9 mouse cellular contexts compared by ENCODE assay signal in the genomic region with DNA sequence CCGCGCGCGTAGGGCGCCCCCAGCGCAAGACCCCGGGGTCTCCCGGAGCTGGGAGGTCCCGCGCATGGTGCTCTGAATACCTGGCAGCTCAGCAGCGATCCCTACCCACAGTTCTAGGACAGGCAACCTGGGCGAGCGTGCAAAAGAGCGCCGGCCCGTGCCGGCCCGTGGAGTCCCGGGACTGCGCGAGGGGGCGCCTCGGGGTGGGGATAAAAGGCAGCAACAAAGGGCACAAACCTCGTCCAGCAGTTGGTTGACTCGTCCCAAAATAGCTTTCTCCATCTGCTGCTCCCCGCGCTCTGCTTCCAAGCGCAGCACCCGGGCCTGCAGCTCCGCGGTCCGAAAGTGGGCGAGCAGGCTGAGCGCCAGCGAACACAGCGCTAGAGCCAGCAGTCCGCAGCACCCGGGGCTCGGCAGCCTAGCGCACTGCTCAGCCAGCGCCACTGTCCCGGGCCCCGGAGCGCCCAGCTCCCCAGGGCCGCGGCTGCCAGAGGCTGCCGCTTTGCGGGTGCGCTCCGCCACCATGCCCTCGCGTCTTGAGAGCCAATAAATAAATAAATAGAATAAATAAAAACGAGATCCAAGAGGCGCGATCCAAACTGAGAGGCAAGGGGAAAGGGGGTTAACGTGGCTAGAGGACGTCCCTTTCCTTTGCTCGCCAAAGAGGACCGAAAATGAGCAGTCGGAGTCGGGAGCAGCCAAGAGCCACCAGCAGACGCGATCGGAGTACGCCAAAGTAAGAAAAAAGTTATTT. TPM values are rescaled to one million over a fixed set of nuclear protein-coding genes. Genes with fewer than 3 reads are reported as not detected.
A peak's percentile ranks its signal among the peaks of the same experiment; 100 is the strongest.
DNase-seq lines count a peak whose midpoint lies in the region; ATAC-seq and TF ChIP-seq lines count a peak whose summit lies in the region.
"Had no signal": no experiment of that assay in that cellular context is flagged by ENCODE, and none has a peak within 500 bp of the region (broad histone marks: within the 10 kb centered on the region; RNA-seq: fewer than 3 reads in every experiment).

No protein-coding gene starts in this region.

- peaks cover 3% of the 10 kb centered on the region; the same call in 1 of the 2 replicates for H3K36me3 ChIP-seq in heart, embryonic 10.5 days
- no peaks in the 10 kb centered on the region for H3K36me3 ChIP-seq in forebrain, postnatal 0 days (ENCODE audit: insufficient read depth)
- no peaks in the 10 kb centered on the region for H3K36me3 ChIP-seq in intestine, postnatal 0 days (ENCODE audit: control insufficient read depth, insufficient read depth)
- no peaks in the 10 kb centered on the region for H3K36me3 ChIP-seq in liver, embryonic 14.5 days (replicated peaks; ENCODE audit: control insufficient read depth, insufficient read depth, low read depth)
- H3K36me3 ChIP-seq: G1E had no signal

- no peaks in the 10 kb centered on the region for H3K9me3 ChIP-seq in heart, embryonic 10.5 days
- no peaks in the 10 kb centered on the region for H3K9me3 ChIP-seq in forebrain, postnatal 0 days (ENCODE audit: low read length)
- H3K9me3 ChIP-seq in intestine, postnatal 0 days (ENCODE audit: control insufficient read depth): no peaks in the 10 kb centered on the region
- no peaks in the 10 kb centered on the region for H3K9me3 ChIP-seq in liver, embryonic 14.5 days (ENCODE audit: control insufficient read depth, low read length)
- H3K9me3 ChIP-seq: G1E had no signal

- no peak for TF ChIP-seq EP300 in liver, embryonic 14.5 days (IDR thresholded peaks at IDR 0.05; ENCODE audit: low read depth)

- peaks cover 57% of the 10 kb centered on the region for H3K4me1 ChIP-seq in heart, embryonic 10.5 days
- H3K4me1 ChIP-seq in forebrain, postnatal 0 days (ENCODE audit: insufficient read depth): no peaks in the 10 kb centered on the region
- H3K4me1 ChIP-seq in intestine, postnatal 0 days (replicated peaks; ENCODE audit: control insufficient read depth, insufficient read depth, low read length): no peaks in the 10 kb centered on the region
- H3K4me1 ChIP-seq in liver, embryonic 14.5 days (replicated peaks; ENCODE audit: control insufficient read depth in 2 of 2, insufficient read depth in 2 of 2, low read length in 1 of 2): no peaks in the 10 kb centered on the region

- H3K9ac ChIP-seq in forebrain, postnatal 0 days: peak overlapping the region; percentile 18; the same call in 1 of the 2 replicates
- peak overlapping the region; percentile 22; the same call in 1 of the 2 replicates for H3K9ac ChIP-seq in intestine, postnatal 0 days (ENCODE audit: low read depth, low read length)
- H3K9ac ChIP-seq in liver, embryonic 14.5 days (replicated peaks): no peak overlapping the region

- H3K27me3 ChIP-seq in heart, embryonic 10.5 days (ENCODE audit: insufficient read depth, poor library complexity, severe bottlenecking): peaks cover 43% of the 10 kb centered on the region
- H3K27me3 ChIP-seq in forebrain, postnatal 0 days (ENCODE audit: insufficient read depth, low read length): peaks cover 51% of the 10 kb centered on the region
- peaks cover 48% of the 10 kb centered on the region for H3K27me3 ChIP-seq in intestine, postnatal 0 days (replicated peaks; ENCODE audit: control insufficient read depth, insufficient read depth, low read length)
- H3K27me3 ChIP-seq in liver, embryonic 14.5 days (ENCODE audit: control insufficient read depth, insufficient read depth, low read length): peaks cover 40% of the 10 kb centered on the region

- WGBS in heart, embryonic 10.5 days: under 1% methylated on average over 65 of the region's 65 CpGs
- 1% methylated on average over 65 of the region's 65 CpGs for WGBS in forebrain, postnatal 0 days
- WGBS in intestine, postnatal 0 days: under 1% methylated on average over 65 of the region's 65 CpGs
- WGBS in liver, embryonic 14.5 days (ENCODE audit: insufficient replicate concordance): under 1% methylated on average over 65 of the region's 65 CpGs

- peak overlapping the region; percentile 63 for H3K4me3 ChIP-seq in heart, embryonic 10.5 days
- H3K4me3 ChIP-seq in forebrain, postnatal 0 days (ENCODE audit: low read depth, low read length): peak overlapping the region; percentile 35
- H3K4me3 ChIP-seq in intestine, postnatal 0 days (ENCODE audit: low read depth, low read length): peak overlapping the region; percentile 47
- peak overlapping the region; percentile 1 to 31; a peak in 3 of 4 replicates for H3K4me3 ChIP-seq in liver, embryonic 14.5 days (ENCODE audit: insufficient read depth in 1 of 2, low read depth in 2 of 2, low read length in 2 of 2)

- ATAC-seq in forebrain, postnatal 0 days: peak; percentile 39; the same call in 1 of the 2 replicates
- no peak for ATAC-seq in intestine, postnatal 0 days
- no peak for ATAC-seq in liver, embryonic 14.5 days (ENCODE audit: insufficient read depth)
- no peak for ATAC-seq in inflammation-experienced regulatory T-cells, adult 6 months

- no peak for TF ChIP-seq CTCF in forebrain, postnatal 0 days (IDR thresholded peaks at IDR 0.05; ENCODE audit: low read depth)
- peak; percentile 36 for TF ChIP-seq CTCF in intestine, postnatal 0 days (IDR thresholded peaks at IDR 0.05; ENCODE audit: low read depth)
- no peak for TF ChIP-seq CTCF in liver, embryonic 14.5 days (IDR thresholded peaks at IDR 0.05; ENCODE audit: low read depth)

- peak; percentile 84 for DNase-seq in heart, embryonic 10.5 days (ENCODE audit: low spot score)
- no peak for DNase-seq in heart, adult 8-10 months (ENCODE audit: low spot score)
- peak; percentile 62 for DNase-seq in adrenal gland, postnatal 25 days
- peak; percentile 33 for DNase-seq in forebrain, postnatal 0 days
- no peak for DNase-seq in liver, embryonic 14.5 days (ENCODE audit: low read depth in 3 of 3, low spot score in 3 of 3)
- peak; percentile 19 for DNase-seq in ovary, postnatal 14 days (ENCODE audit: low spot score)

- H3K4me2 ChIP-seq in forebrain, postnatal 0 days (ENCODE audit: low read depth): peak overlapping the region; percentile 62
- H3K4me2 ChIP-seq in intestine, postnatal 0 days (replicated peaks; ENCODE audit: low read depth): peak overlapping the region; percentile 69
- peak overlapping the region; percentile 45 for H3K4me2 ChIP-seq in liver, embryonic 14.5 days (ENCODE audit: low read depth)

- H3K27ac ChIP-seq in heart, embryonic 10.5 days: peak overlapping the region; percentile 84
- no peak overlapping the region for H3K27ac ChIP-seq in forebrain, postnatal 0 days (ENCODE audit: low read depth, low read length)
- no peak overlapping the region for H3K27ac ChIP-seq in intestine, postnatal 0 days (ENCODE audit: low read depth, low read length)
- no peak overlapping the region for H3K27ac ChIP-seq in liver, embryonic 14.5 days

RNA-seq across cellular contexts. Expression of a gene that starts 0.6 kb away (rescaled TPM):
- 12.3 and 17.7 TPM in 2 replicates for polyA plus RNA-seq in heart, embryonic 10.5 days (2016; fragmentation: Nextera tagmentation; extraction: Ambion mirVana)
- under 1 TPM; 0.49 to 0.72 (median 0.57) TPM for total RNA-seq in heart, adult 8-10 months (2022)
- total RNA-seq in adrenal gland, postnatal 25 days (2021): 5.2 and 6.1 TPM in 2 replicates
- 2.4 and 3.7 TPM in 2 replicates for total RNA-seq in forebrain, postnatal 0 days (2014; rRNA removed)
- polyA plus RNA-seq in forebrain, postnatal 0 days (2015; fragmentation: Nextera tagmentation; extraction: Ambion mirVana): 1.1 and 1.6 TPM in 2 replicates
- polyA plus RNA-seq in intestine, postnatal 0 days (2015; fragmentation: Nextera tagmentation; extraction: Ambion mirVana): 5.4 and 5.7 TPM in 2 replicates
- polyA plus RNA-seq in liver, embryonic 14.5 days (2012; rRNA removed): 0.57 and 0.79 TPM in 2 replicates
- polyA plus RNA-seq in liver, embryonic 14.5 days (2014; fragmentation: Nextera tagmentation; extraction: Ambion mirVana): 0.39 and 0.67 TPM in 2 replicates
- polyA plus RNA-seq in inflammation-experienced regulatory T-cells, adult 6 months (2017; shearing (Covaris generic)): not detected
- polyA plus RNA-seq: G1E had no signal

Comparison
In these comparisons a context has a peak if more than half of its experiments do, and no peak if none do; other contexts are left out.
1. DNase-seq: peak in heart, embryonic 10.5 days (single experiment), adrenal gland, postnatal 25 days (single experiment), forebrain, postnatal 0 days (single experiment) and ovary, postnatal 14 days (single experiment); none in heart, adult 8-10 months (single experiment) and liver, embryonic 14.5 days (0 of 3).
2. Peak in every context shown above with its lines, with median percentiles within 50 percentile points of each other: H3K4me3 ChIP-seq and H3K4me2 ChIP-seq.